ENCODE assay signal across 23 mouse cellular contexts in genomic region chr4:59358960-59359359, GRCm38 (mm10).
DNase-seq lines count a peak whose midpoint lies in the region; ATAC-seq lines count a peak whose summit lies in the region.
"Had no signal": no experiment of that assay in that cellular context is flagged by ENCODE, and none has a peak within 500 bp of the region (broad histone marks: within the 10 kb centered on the region; RNA-seq: fewer than 3 reads in every experiment).

No protein-coding gene starts in this region.

- no peak for DNase-seq in kidney, postnatal 36 days
- peak; percentile 36 for DNase-seq in testis, postnatal 10 days (ENCODE audit: low spot score)
- DNase-seq in testis, postnatal 14 days (ENCODE audit: low spot score), result no peak
- no peak for DNase-seq in frontal cortex, postnatal 36 days (ENCODE audit: low spot score in 2 of 2)
- DNase-seq: adrenal gland, adult 8-10 months; adrenal gland, postnatal 36 days; cerebellum, adult 11 months; cerebellum, adult 8-10 months; cerebellum, postnatal 14 days; embryo, embryonic 11 days; gastrocnemius, postnatal 10 days; heart, adult 2 months; heart, postnatal 14 days had no signal

- ATAC-seq in kidney, embryonic 15.5 days (replicated peaks; ENCODE audit: low FRiP score), result no peak
- ATAC-seq in stomach, embryonic 15.5 days (ENCODE audit: insufficient read depth, low FRiP score, low read depth), result no peak
- ATAC-seq in neural tube, embryonic 15.5 days (ENCODE audit: low FRiP score), result no peak
- ATAC-seq: forebrain, embryonic 15.5 days had no signal

- peak overlapping the region; percentile 27; the same call in 1 of the 2 replicates for H3K4me2 ChIP-seq in kidney, embryonic 15.5 days
- 0 out of 2 replicates have a peak overlapping the region, but pooled peaks have one; percentile 10 for H3K4me2 ChIP-seq in stomach, embryonic 15.5 days
- no peak overlapping the region for H3K4me2 ChIP-seq in neural tube, embryonic 15.5 days
- H3K4me2 ChIP-seq: embryonic facial prominence, embryonic 12.5 days; forebrain, embryonic 15.5 days; heart, embryonic 11.5 days; heart, embryonic 15.5 days; hindbrain, embryonic 14.5 days had no signal

- H3K27me3 ChIP-seq in kidney, embryonic 15.5 days, result no peaks in the 10 kb centered on the region
- H3K27me3 ChIP-seq in stomach, embryonic 15.5 days (replicated peaks), result no peaks in the 10 kb centered on the region
- H3K27me3 ChIP-seq in neural tube, embryonic 15.5 days (replicated peaks), result no peaks in the 10 kb centered on the region
- H3K27me3 ChIP-seq: embryonic facial prominence, embryonic 12.5 days; forebrain, embryonic 15.5 days; heart, embryonic 15.5 days had no signal

- WGBS in kidney, embryonic 15.5 days, result 77% methylated on average over 10 of the region's 10 CpGs
- WGBS in stomach, embryonic 15.5 days, result 68% methylated on average over 10 of the region's 10 CpGs
- WGBS in neural tube, embryonic 15.5 days, result 85% methylated on average over 10 of the region's 10 CpGs

- no peaks in the 10 kb centered on the region for H3K9me3 ChIP-seq in kidney, embryonic 15.5 days (replicated peaks)
- no peaks in the 10 kb centered on the region for H3K9me3 ChIP-seq in stomach, embryonic 15.5 days
- H3K9me3 ChIP-seq in neural tube, embryonic 15.5 days (replicated peaks), result no peaks in the 10 kb centered on the region
- H3K9me3 ChIP-seq: embryonic facial prominence, embryonic 12.5 days; forebrain, embryonic 10.5 days; forebrain, embryonic 15.5 days; heart, embryonic 15.5 days; hindbrain, embryonic 10.5 days had no signal

- H3K9ac ChIP-seq in kidney, embryonic 15.5 days, result no peak overlapping the region
- H3K9ac ChIP-seq in stomach, embryonic 15.5 days, result no peak overlapping the region
- H3K9ac ChIP-seq in neural tube, embryonic 15.5 days (replicated peaks), result no peak overlapping the region
- H3K9ac ChIP-seq: embryonic facial prominence, embryonic 12.5 days; forebrain, embryonic 15.5 days; heart, embryonic 15.5 days; hindbrain, embryonic 14.5 days had no signal

- no peaks in the 10 kb centered on the region for H3K36me3 ChIP-seq in kidney, embryonic 15.5 days
- no peaks in the 10 kb centered on the region for H3K36me3 ChIP-seq in stomach, embryonic 15.5 days
- H3K36me3 ChIP-seq in neural tube, embryonic 15.5 days, result no peaks in the 10 kb centered on the region
- H3K36me3 ChIP-seq: embryonic facial prominence, embryonic 12.5 days; forebrain, embryonic 10.5 days; forebrain, embryonic 15.5 days; heart, embryonic 15.5 days; hindbrain, embryonic 10.5 days had no signal

- no peak overlapping the region for H3K4me3 ChIP-seq in kidney, embryonic 15.5 days (replicated peaks)
- no peak overlapping the region for H3K4me3 ChIP-seq in stomach, embryonic 15.5 days (replicated peaks)
- H3K4me3 ChIP-seq in neural tube, embryonic 15.5 days (replicated peaks), result no peak overlapping the region
- H3K4me3 ChIP-seq: embryonic facial prominence, embryonic 12.5 days; forebrain, embryonic 10.5 days; forebrain, embryonic 15.5 days; heart, adult 2 months; heart, embryonic 15.5 days; hindbrain, embryonic 10.5 days had no signal

- peaks cover 38% of the 10 kb centered on the region for H3K4me1 ChIP-seq in kidney, embryonic 15.5 days
- peaks cover 5% of the 10 kb centered on the region for H3K4me1 ChIP-seq in stomach, embryonic 15.5 days
- peaks cover 5% of the 10 kb centered on the region; the same call in 1 of the 2 replicates for H3K4me1 ChIP-seq in neural tube, embryonic 15.5 days
- H3K4me1 ChIP-seq: forebrain, embryonic 15.5 days had no signal

- peak overlapping the region; percentile 81 for H3K27ac ChIP-seq in kidney, embryonic 15.5 days
- H3K27ac ChIP-seq in stomach, embryonic 15.5 days, result 0 out of 2 replicates have a peak overlapping the region, but pooled peaks have one; percentile 16
- no peak overlapping the region for H3K27ac ChIP-seq in neural tube, embryonic 15.5 days (replicated peaks)
- H3K27ac ChIP-seq: embryonic facial prominence, embryonic 12.5 days; forebrain, embryonic 10.5 days; forebrain, embryonic 15.5 days; heart, adult 2 months; heart, embryonic 15.5 days; hindbrain, embryonic 10.5 days; hindbrain, embryonic 14.5 days had no signal
